Mouse (Mus musculus): ENCODE results near the gene Kif4. TPM values are rescaled to one million over a fixed set of nuclear protein-coding genes. Genes with fewer than 3 reads are reported as not detected.

Kif4 gene
- polyA plus RNA-seq (2014; fragmentation: Nextera tagmentation; extraction: Ambion mirVana) = 16.9 and 21.0 TPM in 2 replicates

DNA sequence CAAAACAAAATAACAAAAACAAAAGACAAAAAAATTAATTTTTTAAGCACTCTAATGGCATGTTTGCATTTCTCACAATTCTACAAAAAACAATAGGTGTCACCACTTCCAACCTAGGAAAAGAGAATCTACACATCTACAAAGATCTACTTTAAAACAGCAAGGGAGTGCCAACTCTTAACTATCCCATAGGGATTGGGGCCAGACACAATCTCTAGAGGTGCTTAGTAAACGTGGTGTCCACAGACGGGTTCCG, at the start of gene Kif4:
Kif4 (plus strand) TSS at position 192 of the 256 bp plus-strand sequence.
- Histone ChIP-seq H3K4me1 (ENCODE audit: control insufficient read depth, insufficient read depth, low read length) (no peaks in the 10 kb centered on the region), H3K27me3 (replicated peaks; ENCODE audit: control insufficient read depth, insufficient read depth, low read length) (no peaks in the 10 kb centered on the region)

GRCm38 (mm10) chrX:100594791-100595190, 30.7 kb upstream of the Kif4 start, which contains the start of gene P2ry4:
P2ry4 (minus strand) TSS chrX:100594869.
- DNase-seq (ENCODE audit: low spot score) (no peak), ATAC-seq (no peak)
- Histone ChIP-seq H3K27me3 (replicated peaks; ENCODE audit: control insufficient read depth, insufficient read depth, low read length) (no peaks in the 10 kb centered on the region), H3K27ac (ENCODE audit: low read depth, low read length) (no peak within 1 kb of the TSS), H3K4me1 (ENCODE audit: control insufficient read depth, insufficient read depth, low read length) (no peaks in the 10 kb centered on the region), H3K4me2 (ENCODE audit: low read length) (no peak within 1 kb of the TSS), H3K4me3 (ENCODE audit: low read depth, low read length) (no peak within 1 kb of the TSS), H3K9me3 (replicated peaks; ENCODE audit: control insufficient read depth, low read length) (no peaks in the 10 kb centered on the region), H3K9ac (ENCODE audit: low read length) (no peak within 1 kb of the TSS), H3K36me3 (ENCODE audit: control insufficient read depth, insufficient read depth, low read length) (no peaks in the 10 kb centered on the region)
- WGBS = 61% methylated on average over 4 of the region's 4 CpGs

More for the DNA sequence above, at the start of gene Kif4:
- ATAC-seq (no peak), DNase-seq (ENCODE audit: low spot score) (no peak)
- H3K9me3 ChIP-seq (replicated peaks; ENCODE audit: control insufficient read depth, low read length) = no peaks in the 10 kb centered on the region
- peak within 1 kb of the TSS; percentile 48; the same call in 1 of the 2 replicates for H3K27ac ChIP-seq (ENCODE audit: low read depth, low read length)
- H3K4me3 ChIP-seq (ENCODE audit: low read depth, low read length) = peak within 1 kb of the TSS; percentile 49
- H3K4me2 ChIP-seq (ENCODE audit: low read length) = peak within 1 kb of the TSS; percentile 60
- WGBS = 34% methylated on average over 3 of the region's 3 CpGs
- H3K36me3 ChIP-seq (ENCODE audit: control insufficient read depth, insufficient read depth, low read length) = peaks cover 3% of the 10 kb centered on the region; the same call in 1 of the 2 replicates
- H3K9ac ChIP-seq (ENCODE audit: low read length) = peak within 1 kb of the TSS; percentile 61

- Histone ChIP-seq H3K36me3 (ENCODE audit: control insufficient read depth, insufficient read depth, low read length) (no peaks in the 10 kb centered on the region), H3K4me1 (ENCODE audit: control insufficient read depth, insufficient read depth, low read length) (no peaks in the 10 kb centered on the region), H3K9me3 (replicated peaks; ENCODE audit: control insufficient read depth, low read length) (no peaks in the 10 kb centered on the region), H3K4me2 (ENCODE audit: low read length) (no peak overlapping the region), H3K9ac (ENCODE audit: low read length) (no peak overlapping the region), H3K27me3 (replicated peaks; ENCODE audit: control insufficient read depth, insufficient read depth, low read length) (no peaks in the 10 kb centered on the region), H3K4me3 (ENCODE audit: low read depth, low read length) (no peak overlapping the region), H3K27ac (ENCODE audit: low read depth, low read length) (no peak overlapping the region)
- ATAC-seq = no peak
- DNase-seq (ENCODE audit: low spot score) = peak; percentile 46
- 30% methylated on average over 5 of the region's 5 CpGs for WGBS
These were observed 28.1 kb upstream of the Kif4 start for GRCm38 (mm10) chrX:100597439-100597838.

GRCm38 (mm10) chrX:100599755-100600154, 25.8 kb upstream of the Kif4 start:
- H3K4me2 ChIP-seq (ENCODE audit: low read length) = no peak overlapping the region
- no peak for ATAC-seq
- WGBS = 66% methylated on average over 4 of the region's 4 CpGs

GRCm38 (mm10) chrX:100605314-100605713, 20.2 kb upstream of the Kif4 start, which contains the start of gene Arr3:
Arr3 (plus strand) TSS chrX:100605497.
- Histone ChIP-seq H3K27ac (ENCODE audit: low read depth, low read length) (no peak within 1 kb of the TSS), H3K27me3 (replicated peaks; ENCODE audit: control insufficient read depth, insufficient read depth, low read length) (no peaks in the 10 kb centered on the region), H3K4me3 (ENCODE audit: low read depth, low read length) (no peak within 1 kb of the TSS), H3K9ac (ENCODE audit: low read length) (no peak within 1 kb of the TSS), H3K4me2 (ENCODE audit: low read length) (no peak within 1 kb of the TSS), H3K4me1 (ENCODE audit: control insufficient read depth, insufficient read depth, low read length) (no peaks in the 10 kb centered on the region), H3K36me3 (ENCODE audit: control insufficient read depth, insufficient read depth, low read length) (no peaks in the 10 kb centered on the region), H3K9me3 (replicated peaks; ENCODE audit: control insufficient read depth, low read length) (no peaks in the 10 kb centered on the region)
- no peak for DNase-seq (ENCODE audit: low spot score)
- ATAC-seq = no peak
- 37% methylated on average over 1 of the region's 1 CpGs for WGBS

More at GRCm38 (mm10) chrX:100599755-100600154, 25.8 kb upstream of the Kif4 start:
- Histone ChIP-seq H3K27ac (ENCODE audit: low read depth, low read length) (no peak overlapping the region), H3K9ac (ENCODE audit: low read length) (no peak overlapping the region), H3K36me3 (ENCODE audit: control insufficient read depth, insufficient read depth, low read length) (no peaks in the 10 kb centered on the region), H3K9me3 (replicated peaks; ENCODE audit: control insufficient read depth, low read length) (no peaks in the 10 kb centered on the region), H3K27me3 (replicated peaks; ENCODE audit: control insufficient read depth, insufficient read depth, low read length) (no peaks in the 10 kb centered on the region), H3K4me1 (ENCODE audit: control insufficient read depth, insufficient read depth, low read length) (no peaks in the 10 kb centered on the region), H3K4me3 (ENCODE audit: low read depth, low read length) (no peak overlapping the region)
- no peak for DNase-seq (ENCODE audit: low spot score)

DNA sequence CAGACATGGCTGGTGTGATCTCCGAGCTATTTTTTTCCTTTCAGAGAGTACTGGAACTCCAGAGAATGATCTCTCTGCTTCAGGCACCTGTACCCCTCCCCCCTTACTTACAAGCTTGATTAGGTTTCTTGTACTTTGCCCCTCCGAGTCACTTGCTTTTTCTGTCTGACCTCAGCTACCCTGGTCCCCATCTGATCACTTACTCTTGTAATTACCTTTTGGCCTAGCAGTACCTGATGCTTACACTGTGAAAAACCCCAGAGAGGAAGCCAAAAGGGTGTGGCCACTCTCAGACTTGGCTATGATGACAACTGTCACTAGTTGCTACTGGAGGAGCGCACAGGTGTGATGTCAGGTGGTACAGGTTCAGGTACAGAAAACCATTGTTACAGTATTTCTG, 7.0 kb upstream of the Kif4 start:
- no peak for DNase-seq (ENCODE audit: low spot score)
- H3K4me2 ChIP-seq (ENCODE audit: low read length) = no peak overlapping the region
- H3K27ac ChIP-seq (ENCODE audit: low read depth, low read length) = no peak overlapping the region
- 70% methylated on average over 3 of the region's 3 CpGs for WGBS
- ATAC-seq = no peak
- H3K4me1 ChIP-seq (ENCODE audit: control insufficient read depth, insufficient read depth, low read length) = no peaks in the 10 kb centered on the region
- no peaks in the 10 kb centered on the region for H3K27me3 ChIP-seq (replicated peaks; ENCODE audit: control insufficient read depth, insufficient read depth, low read length)
- no peak overlapping the region for H3K4me3 ChIP-seq (ENCODE audit: low read depth, low read length)
- no peaks in the 10 kb centered on the region for H3K9me3 ChIP-seq (replicated peaks; ENCODE audit: control insufficient read depth, low read length)
- peaks cover 3% of the 10 kb centered on the region; the same call in 1 of the 2 replicates for H3K36me3 ChIP-seq (ENCODE audit: control insufficient read depth, insufficient read depth, low read length)
- H3K9ac ChIP-seq (ENCODE audit: low read length) = no peak overlapping the region

DNA sequence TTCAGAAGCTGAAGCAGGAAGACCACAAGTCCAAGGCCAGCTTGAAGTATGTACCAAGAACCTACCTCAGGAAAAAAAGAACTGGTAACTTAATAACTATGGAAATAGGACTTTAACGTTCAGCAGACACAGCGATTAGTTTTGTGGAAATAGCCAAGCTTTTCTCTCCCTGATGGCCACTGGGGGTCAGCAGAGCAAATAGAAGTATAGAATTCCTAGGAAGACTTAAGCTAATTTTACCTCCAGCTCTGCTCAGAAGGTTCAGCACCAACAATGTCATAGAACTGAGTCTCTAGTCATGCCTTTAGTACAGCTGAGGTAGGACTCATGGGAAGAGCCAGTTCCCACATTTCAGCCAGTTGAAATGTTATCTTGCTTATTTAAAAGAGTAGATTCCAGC, 4.2 kb upstream of the Kif4 start:
- Histone ChIP-seq H3K4me1 (ENCODE audit: control insufficient read depth, insufficient read depth, low read length) (no peaks in the 10 kb centered on the region), H3K27ac (ENCODE audit: low read depth, low read length) (no peak overlapping the region), H3K4me2 (ENCODE audit: low read length) (no peak overlapping the region), H3K9me3 (replicated peaks; ENCODE audit: control insufficient read depth, low read length) (no peaks in the 10 kb centered on the region), H3K9ac (ENCODE audit: low read length) (no peak overlapping the region), H3K27me3 (replicated peaks; ENCODE audit: control insufficient read depth, insufficient read depth, low read length) (no peaks in the 10 kb centered on the region), H3K4me3 (ENCODE audit: low read depth, low read length) (no peak overlapping the region), H3K36me3 (ENCODE audit: control insufficient read depth, insufficient read depth, low read length) (peaks cover 3% of the 10 kb centered on the region; the same call in 1 of the 2 replicates)
- WGBS = 76% methylated on average over 2 of the region's 2 CpGs
- ATAC-seq (no peak), DNase-seq (ENCODE audit: low spot score) (peak; percentile 6)

GRCm38 (mm10) chrX:100624242-100624641, 1.3 kb upstream of the Kif4 start:
- H3K4me3 ChIP-seq (ENCODE audit: low read depth, low read length) = no peak overlapping the region
- H3K4me1 ChIP-seq (ENCODE audit: control insufficient read depth, insufficient read depth, low read length) = no peaks in the 10 kb centered on the region
- no peaks in the 10 kb centered on the region for H3K27me3 ChIP-seq (replicated peaks; ENCODE audit: control insufficient read depth, insufficient read depth, low read length)
- H3K9me3 ChIP-seq (replicated peaks; ENCODE audit: control insufficient read depth, low read length) = no peaks in the 10 kb centered on the region
- H3K4me2 ChIP-seq (ENCODE audit: low read length) = no peak overlapping the region
- DNase-seq (ENCODE audit: low spot score) = no peak
- H3K27ac ChIP-seq (ENCODE audit: low read depth, low read length) = no peak overlapping the region
- no peak overlapping the region for H3K9ac ChIP-seq (ENCODE audit: low read length)
- WGBS = 81% methylated on average over 4 of the region's 4 CpGs
- ATAC-seq = no peak
- peaks cover 3% of the 10 kb centered on the region; the same call in 1 of the 2 replicates for H3K36me3 ChIP-seq (ENCODE audit: control insufficient read depth, insufficient read depth, low read length)

DNA sequence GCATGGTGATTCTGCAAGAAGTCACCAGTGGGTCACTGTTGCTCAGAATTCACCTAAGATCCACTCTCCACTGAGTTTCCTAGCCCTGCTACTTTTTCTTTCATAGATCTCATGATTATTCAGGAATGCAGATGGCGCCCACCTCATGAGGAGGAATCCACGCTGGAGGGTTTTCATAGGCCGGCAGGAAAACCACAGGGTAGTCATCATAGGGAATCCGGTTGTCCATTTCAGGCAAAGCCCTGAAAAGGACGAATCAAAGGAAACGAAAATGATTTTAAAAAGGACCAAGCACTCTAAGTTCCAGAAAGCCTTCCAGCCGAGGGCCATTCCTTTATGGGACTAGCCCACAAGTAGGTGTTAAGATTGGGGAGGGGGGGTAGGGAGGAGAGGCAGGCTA, 391 bp upstream of the Kif4 start:
- Histone ChIP-seq H3K36me3 (ENCODE audit: control insufficient read depth, insufficient read depth, low read length) (peaks cover 3% of the 10 kb centered on the region; the same call in 1 of the 2 replicates), H3K4me2 (ENCODE audit: low read length) (peak overlapping the region; percentile 48), H3K9me3 (replicated peaks; ENCODE audit: control insufficient read depth, low read length) (no peaks in the 10 kb centered on the region), H3K27me3 (replicated peaks; ENCODE audit: control insufficient read depth, insufficient read depth, low read length) (no peaks in the 10 kb centered on the region), H3K4me3 (ENCODE audit: low read depth, low read length) (peak overlapping the region; percentile 49), H3K9ac (ENCODE audit: low read length) (peak overlapping the region; percentile 61), H3K4me1 (ENCODE audit: control insufficient read depth, insufficient read depth, low read length) (no peaks in the 10 kb centered on the region), H3K27ac (ENCODE audit: low read depth, low read length) (no peak overlapping the region)
- ATAC-seq (no peak), DNase-seq (ENCODE audit: low spot score) (peak; percentile 1)
- 49% methylated on average over 7 of the region's 7 CpGs for WGBS
